8 mouse cellular contexts compared by ENCODE assay signal in genomic region chr6:86523242-86523754, GRCm38 (mm10). TPM values are rescaled to one million over a fixed set of nuclear protein-coding genes. Genes with fewer than 3 reads are reported as not detected.
DNase-seq lines count a peak whose midpoint lies in the region; ATAC-seq and TF ChIP-seq lines count a peak whose summit lies in the region.

No protein-coding gene starts in this region.

- H3K27ac ChIP-seq in cerebellum, adult 2 months (ENCODE audit: insufficient read depth, low read length), result no peak overlapping the region
- no peak overlapping the region for H3K27ac ChIP-seq in testis, adult 2 months (ENCODE audit: control insufficient read depth, insufficient read depth, low read depth, low read length)
- peak overlapping the region; percentile 94 for H3K27ac ChIP-seq in limb, embryonic 13.5 days
- H3K27ac ChIP-seq in stomach, postnatal 0 days (replicated peaks), result peak overlapping the region; percentile 71; the same call in 1 of the 2 replicates

- H3K36me3 ChIP-seq in testis, adult 2 months (ENCODE audit: control insufficient read depth, insufficient read depth, low read length), result peaks cover 4% of the 10 kb centered on the region
- peaks cover 28% of the 10 kb centered on the region for H3K36me3 ChIP-seq in limb, embryonic 13.5 days
- peaks cover 3% of the 10 kb centered on the region; the same call in 1 of the 2 replicates for H3K36me3 ChIP-seq in stomach, postnatal 0 days (ENCODE audit: control insufficient read depth, insufficient read depth, low read length)

- peaks cover 10% of the 10 kb centered on the region for H3K4me1 ChIP-seq in cerebellum, adult 2 months (ENCODE audit: control insufficient read depth, insufficient read depth, low read length)
- peaks cover 10% of the 10 kb centered on the region for H3K4me1 ChIP-seq in testis, adult 2 months (ENCODE audit: control insufficient read depth, insufficient read depth, low read length)
- peaks cover 23% of the 10 kb centered on the region for H3K4me1 ChIP-seq in limb, embryonic 13.5 days
- peaks cover 3% of the 10 kb centered on the region; the same call in 1 of the 2 replicates for H3K4me1 ChIP-seq in stomach, postnatal 0 days (replicated peaks; ENCODE audit: control insufficient read depth, insufficient read depth)

- H3K4me3 ChIP-seq in cerebellum, adult 2 months (replicated peaks; ENCODE audit: insufficient read depth, low read depth, low read length), result peak overlapping the region; percentile 98
- H3K4me3 ChIP-seq in testis, adult 2 months (ENCODE audit: control insufficient read depth, low read depth, low read length), result peak overlapping the region; percentile 83; the same call in 1 of the 2 replicates
- H3K4me3 ChIP-seq in limb, embryonic 13.5 days, result peak overlapping the region; percentile 99
- peak overlapping the region; percentile 96 for H3K4me3 ChIP-seq in stomach, postnatal 0 days (ENCODE audit: low read depth, low read length)

- no peak for TF ChIP-seq POLR2A in cerebellum, adult 2 months (IDR thresholded peaks at IDR 0.05; ENCODE audit: borderline replicate concordance, insufficient read depth, low read length)
- no peak for TF ChIP-seq POLR2A in testis, adult 2 months (IDR thresholded peaks at IDR 0.05; ENCODE audit: control insufficient read depth, low read depth, low read length)

- DNase-seq in cerebellum, adult 2 months, result no peak
- DNase-seq in cerebellum, adult 9-10 months, result no peak
- DNase-seq in testis, postnatal 14 days (ENCODE audit: low spot score), result no peak
- DNase-seq in stomach, postnatal 0 days (ENCODE audit: low spot score), result no peak
- DNase-seq in gastrocnemius, postnatal 10 days, result no peak
- no peak for DNase-seq in layer of hippocampus, postnatal 10 days (ENCODE audit: low spot score in 2 of 2)

- no peak for TF ChIP-seq CTCF in cerebellum, adult 2 months (IDR thresholded peaks at IDR 0.05; ENCODE audit: borderline replicate concordance, insufficient read depth, low read depth, low read length)
- TF ChIP-seq CTCF in testis, adult 2 months (IDR thresholded peaks at IDR 0.05; ENCODE audit: control insufficient read depth, insufficient read depth, insufficient replicate concordance, low read depth, low read length), result no peak
- no peak for TF ChIP-seq CTCF in stomach, postnatal 0 days (IDR thresholded peaks at IDR 0.05; ENCODE audit: low read depth)

- no peak for TF ChIP-seq EP300 in stomach, postnatal 0 days (optimal IDR thresholded peaks at IDR 0.05)

- no peak for ATAC-seq in limb, embryonic 13.5 days (ENCODE audit: low FRiP score, low read depth)
- no peak for ATAC-seq in stomach, postnatal 0 days (ENCODE audit: low FRiP score, low TSS enrichment)

- H3K4me2 ChIP-seq in limb, embryonic 13.5 days (replicated peaks), result peak overlapping the region; percentile 91
- peak overlapping the region; percentile 62 for H3K4me2 ChIP-seq in stomach, postnatal 0 days (replicated peaks; ENCODE audit: low read depth)

- 24% methylated on average over 3 of the region's 3 CpGs for WGBS in cerebellum, adult 2 months
- 38% methylated on average over 3 of the region's 3 CpGs for WGBS in limb, embryonic 13.5 days
- 23% methylated on average over 3 of the region's 3 CpGs for WGBS in stomach, postnatal 0 days

- H3K27me3 ChIP-seq in cerebellum, adult 2 months (ENCODE audit: control insufficient read depth, insufficient read depth, low read length), result no peaks in the 10 kb centered on the region
- H3K27me3 ChIP-seq in testis, adult 2 months (ENCODE audit: control insufficient read depth, insufficient read depth, low read length), result no peaks in the 10 kb centered on the region
- H3K27me3 ChIP-seq in limb, embryonic 13.5 days, result no peaks in the 10 kb centered on the region
- no peaks in the 10 kb centered on the region for H3K27me3 ChIP-seq in stomach, postnatal 0 days (ENCODE audit: control insufficient read depth, insufficient read depth, low read length)

- peak overlapping the region; percentile 99 for H3K9ac ChIP-seq in limb, embryonic 13.5 days
- peak overlapping the region; percentile 80 for H3K9ac ChIP-seq in stomach, postnatal 0 days (ENCODE audit: low read length)

- no peaks in the 10 kb centered on the region for H3K9me3 ChIP-seq in limb, embryonic 13.5 days
- no peaks in the 10 kb centered on the region for H3K9me3 ChIP-seq in stomach, postnatal 0 days (ENCODE audit: control insufficient read depth, low read length)

RNA-seq across cellular contexts. Expression of gene Pcbp1, which starts 2.8 kb away (rescaled TPM):
- 179 and 186 TPM in 2 replicates for polyA plus RNA-seq in cerebellum, adult 2 months (2012; rRNA removed)
- 91.6 and 99.3 TPM in 2 replicates for polyA plus RNA-seq in testis, adult 2 months (2012; rRNA removed)
- polyA plus RNA-seq in limb, embryonic 13.5 days (2015; fragmentation: Nextera tagmentation; extraction: Ambion mirVana), result 454 and 479 TPM in 2 replicates
- polyA plus RNA-seq in stomach, postnatal 0 days (2015; fragmentation: Nextera tagmentation; extraction: Ambion mirVana), result 331 and 337 TPM in 2 replicates
- 100 to 1,000 TPM; 167 to 185 TPM for total RNA-seq in gastrocnemius, postnatal 10 days (2021)
- total RNA-seq in layer of hippocampus, postnatal 10 days (2021), result 100 to 1,000 TPM; 159 to 184 TPM

Comparison
In these comparisons a context has a peak if more than half of its experiments do, and no peak if none do; other contexts are left out.
1. H3K27ac ChIP-seq: peak in limb, embryonic 13.5 days (single experiment) and stomach, postnatal 0 days (single experiment); none in cerebellum, adult 2 months (single experiment) and testis, adult 2 months (single experiment).
2. Peak in every context shown above with its lines, with median percentiles within 50 percentile points of each other: H3K4me3 ChIP-seq.